Mouse (Mus musculus) olfactory bulb, adult 2 months (tissue): Measurements from ENCODE around the gene Bach2. TPM values are rescaled to one million over a fixed set of nuclear protein-coding genes. Genes with fewer than 3 reads are reported as not detected.

ENCODE experiments used
- H3K27ac ChIP-seq: fragments of 200-500 bp; 2 replicates; pipeline ENCODE4 v1.5.1; 2012; ENCODE audit warnings: low read depth, low read length; ENCODE audit not compliant: insufficient read depth
- H3K4me1 ChIP-seq: fragments of 200-500 bp; 2 replicates; pipeline ENCODE4 v1.6.1; 2012; ENCODE audit warnings: low read length; ENCODE audit not compliant: control insufficient read depth, insufficient read depth
- H3K4me3 ChIP-seq: fragments of 200-500 bp; 2 replicates; pipeline ENCODE4 v1.5.1; 2012; ENCODE audit warnings: mild to moderate bottlenecking, low read depth, low read length, moderate library complexity; ENCODE audit not compliant: insufficient read depth
- CTCF ChIP-seq: fragments of 200-500 bp; IDR thresholded peaks from 2 replicates; pipeline ENCODE4 v1.5.1; 2012; ENCODE audit warnings: low read depth, mild to moderate bottlenecking, low read length, moderate library complexity; ENCODE audit not compliant: insufficient read depth
- POLR2A ChIP-seq: fragments of 200-500 bp; IDR thresholded peaks from 2 replicates; pipeline ENCODE4 v1.6.1; 2012; ENCODE audit warnings: mild to moderate bottlenecking, low read depth, low read length, moderate library complexity; ENCODE audit not compliant: insufficient read depth
- WGBS: fragments of 180-500 bp; shearing (Covaris S2); methylation state at CpG from one replicate; pipeline ENCODE4 v1.1.7; 2018; 5-methylcytosine and 5-hydroxymethylcytosine counted together
- polyA plus RNA-seq: library from polyadenylated mRNA; stranded (reverse); fragments of >200 nt; gene quantifications from 2 replicates; pipeline ENCODE4 v1.2.4, GENCODE M21; 2012; ENCODE audit warnings: low replicate concordance; ENCODE audit not compliant: missing spikeins, insufficient read depth, insufficient read length

Bach2 gene
- polyA plus RNA-seq, 1 experiment, result not detected

DNA sequence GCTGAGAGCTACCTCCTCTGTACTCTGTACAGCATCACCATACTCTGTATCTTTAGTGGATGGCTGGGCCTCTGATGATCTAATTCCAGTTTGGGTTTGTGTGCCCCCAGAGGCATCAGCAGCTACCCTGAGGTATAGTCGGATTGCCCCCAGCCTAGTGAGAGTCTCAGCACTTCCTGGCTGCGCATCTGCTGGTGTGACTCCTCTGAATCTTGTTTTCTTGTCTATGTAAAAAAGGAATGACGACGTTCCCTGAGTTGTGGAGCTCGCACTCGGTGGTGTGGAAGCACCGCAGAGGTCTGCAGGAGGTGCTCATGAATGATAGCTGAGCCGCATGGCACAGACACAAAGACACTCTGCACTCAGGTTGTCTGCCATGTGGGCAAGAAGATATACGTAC, 105.7 kb downstream of the Bach2 start:
- no peak for TF ChIP-seq POLR2A
- TF ChIP-seq CTCF, result no peak
- Histone ChIP-seq H3K27ac (no peak overlapping the region), H3K4me3 (no peak overlapping the region), H3K4me1 (no peaks in the 10 kb centered on the region)
- 92% methylated on average over 9 of the region's 9 CpGs for WGBS

DNA sequence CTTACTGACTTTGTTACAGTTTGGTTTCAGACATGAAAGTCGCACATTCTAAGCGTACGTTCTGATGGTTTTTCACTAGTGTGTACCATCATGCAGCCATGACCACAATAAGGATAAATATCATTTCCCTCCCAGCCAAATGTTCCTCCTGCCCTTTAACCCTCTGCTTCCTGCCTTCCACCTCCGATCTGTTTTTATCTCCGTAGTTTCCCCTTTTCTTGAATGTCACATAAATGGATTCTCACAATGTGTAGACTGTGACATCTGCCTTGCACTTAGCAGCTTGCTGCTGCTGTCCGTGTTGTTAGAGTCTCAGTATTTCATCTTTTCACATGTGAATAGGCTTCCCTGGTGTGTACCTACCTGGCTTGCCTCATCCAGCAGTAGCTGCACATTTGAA, 108.6 kb downstream of the Bach2 start:
- Histone ChIP-seq H3K4me3 (no peak overlapping the region), H3K4me1 (peaks cover 5% of the 10 kb centered on the region), H3K27ac (no peak overlapping the region)
- WGBS, result 92% methylated on average over 6 of the region's 6 CpGs
- no peak for TF ChIP-seq CTCF
- TF ChIP-seq POLR2A, result no peak

DNA sequence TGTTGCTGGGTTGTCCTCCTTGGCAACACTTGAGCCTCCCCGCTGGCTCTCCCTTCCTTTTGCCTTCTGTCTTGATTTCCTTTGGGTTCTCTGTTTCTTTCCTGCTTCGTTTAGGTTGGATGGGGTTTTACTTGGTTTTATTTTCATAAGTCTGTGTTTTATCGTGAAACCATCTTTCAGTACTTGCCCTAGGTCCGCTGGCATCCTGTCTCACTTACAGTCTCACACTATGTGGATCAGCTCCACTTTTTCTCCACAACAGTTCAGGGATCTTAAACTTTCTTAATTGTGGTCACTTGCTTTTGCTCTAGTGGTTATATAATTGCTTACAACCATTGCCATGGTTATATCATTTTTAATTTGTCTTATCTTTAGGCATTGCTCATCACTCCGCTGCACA, 109.1 kb downstream of the Bach2 start:
- no peak overlapping the region for H3K4me3 ChIP-seq
- TF ChIP-seq CTCF, result no peak
- no peak for TF ChIP-seq POLR2A
- H3K27ac ChIP-seq, result no peak overlapping the region
- 84% methylated on average over 5 of the region's 5 CpGs for WGBS
- peaks cover 6% of the 10 kb centered on the region for H3K4me1 ChIP-seq

DNA sequence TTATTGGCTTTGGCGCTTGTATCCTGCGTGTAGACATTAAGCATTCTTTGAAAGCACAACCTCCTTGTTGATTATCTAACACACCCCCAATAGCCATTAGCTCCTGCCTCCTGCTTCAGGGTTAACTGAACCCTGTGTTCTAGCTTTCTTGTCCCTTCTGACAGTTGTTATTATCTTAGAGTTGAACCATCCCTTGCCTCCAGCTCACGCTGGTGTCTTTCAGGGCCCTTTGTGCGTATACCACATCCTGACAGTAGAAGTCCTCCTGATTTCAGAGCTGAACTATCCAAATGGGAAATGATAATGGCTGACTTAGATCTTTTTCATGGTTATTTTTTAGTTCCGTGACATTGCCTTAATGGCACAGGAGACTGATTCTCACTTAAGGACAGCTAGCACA, 110.8 kb downstream of the Bach2 start:
- TF ChIP-seq POLR2A (no peak), CTCF (no peak)
- Histone ChIP-seq H3K27ac (no peak overlapping the region), H3K4me3 (no peak overlapping the region), H3K4me1 (peaks cover 8% of the 10 kb centered on the region)
- 94% methylated on average over 5 of the region's 5 CpGs for WGBS

DNA sequence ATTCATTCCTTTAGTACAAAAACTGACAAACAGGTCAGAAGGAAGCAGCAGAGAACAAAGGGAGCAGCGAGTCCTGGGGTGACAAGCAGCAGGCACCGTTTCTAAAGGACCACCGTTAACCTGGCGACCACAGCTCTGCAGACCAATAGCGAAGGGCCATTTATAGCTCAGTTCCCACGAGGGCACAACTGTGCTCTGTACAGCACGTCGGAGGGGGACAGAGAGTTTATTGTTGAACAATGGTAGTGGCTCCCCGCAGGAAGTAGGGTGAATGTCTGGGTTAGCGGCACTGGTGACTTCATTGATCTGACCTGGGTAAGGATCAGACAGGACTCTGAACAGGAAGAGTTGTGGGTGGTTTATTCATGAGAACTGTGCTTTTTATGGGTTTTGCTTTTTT, 112.6 kb downstream of the Bach2 start:
- H3K27ac ChIP-seq, result no peak overlapping the region
- 36% methylated on average over 10 of the region's 10 CpGs for WGBS

DNA sequence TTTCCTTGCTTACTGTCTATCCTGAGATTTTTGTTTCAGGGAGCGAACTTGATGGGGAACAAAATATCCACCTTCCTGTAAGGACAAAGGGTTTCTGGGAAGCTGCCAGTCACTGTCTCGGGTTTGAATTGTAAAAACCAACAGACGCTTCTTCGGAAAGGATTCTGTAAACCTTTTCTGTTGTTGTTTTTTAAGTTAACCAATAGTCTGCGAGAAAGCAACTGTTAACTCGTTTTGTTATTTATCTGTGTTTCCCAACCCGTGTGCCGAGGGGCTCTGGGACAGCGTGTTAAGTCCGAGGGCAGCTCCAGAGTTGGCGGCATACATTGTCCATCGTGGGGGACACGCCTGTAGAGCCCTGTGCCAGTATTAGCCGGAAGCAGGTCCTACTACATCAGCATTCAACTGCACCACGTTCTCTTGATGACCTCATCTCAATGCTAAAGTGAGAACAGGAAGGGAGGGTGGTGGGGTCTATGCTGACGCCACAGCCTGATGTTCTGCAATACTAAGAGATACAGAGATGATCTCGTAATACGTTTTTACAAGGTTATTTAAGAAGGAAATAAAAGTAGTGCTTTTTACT, 113.2 kb downstream of the Bach2 start:
- Histone ChIP-seq H3K27ac (no peak overlapping the region), H3K4me1 (peaks cover 11% of the 10 kb centered on the region), H3K4me3 (no peak overlapping the region; the same call in 1 of the 2 replicates)
- TF ChIP-seq POLR2A, result no peak
- TF ChIP-seq CTCF, result no peak
- WGBS, result 35% methylated on average over 18 of the region's 18 CpGs

More for the DNA sequence above, 112.6 kb downstream of the Bach2 start:
- TF ChIP-seq CTCF, result no peak
- no peak for TF ChIP-seq POLR2A
- Histone ChIP-seq H3K4me1 (peaks cover 11% of the 10 kb centered on the region), H3K4me3 (no peak overlapping the region)

DNA sequence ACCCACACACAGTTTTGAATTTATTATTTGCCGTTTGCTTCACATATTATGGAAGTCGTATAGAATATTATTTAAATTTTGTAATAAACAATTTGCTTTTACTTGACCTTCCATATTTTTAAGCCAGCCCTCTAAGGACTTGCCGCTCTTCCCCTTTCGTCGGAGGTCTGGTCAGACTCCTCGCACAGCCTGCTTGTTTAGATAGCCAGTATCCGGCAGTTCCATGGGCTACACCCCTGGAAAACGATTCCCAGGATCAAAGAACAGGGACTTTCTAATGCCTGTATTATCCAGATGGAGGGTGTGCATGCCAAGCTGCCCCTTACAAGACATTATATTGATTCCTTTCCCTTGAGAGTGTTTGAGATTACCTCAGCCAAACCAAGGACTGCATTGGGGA, 113.8 kb downstream of the Bach2 start:
- Histone ChIP-seq H3K4me3 (no peak overlapping the region), H3K4me1 (peaks cover 11% of the 10 kb centered on the region), H3K27ac (no peak overlapping the region)
- 80% methylated on average over 8 of the region's 8 CpGs for WGBS
- TF ChIP-seq CTCF (no peak), POLR2A (no peak)

DNA sequence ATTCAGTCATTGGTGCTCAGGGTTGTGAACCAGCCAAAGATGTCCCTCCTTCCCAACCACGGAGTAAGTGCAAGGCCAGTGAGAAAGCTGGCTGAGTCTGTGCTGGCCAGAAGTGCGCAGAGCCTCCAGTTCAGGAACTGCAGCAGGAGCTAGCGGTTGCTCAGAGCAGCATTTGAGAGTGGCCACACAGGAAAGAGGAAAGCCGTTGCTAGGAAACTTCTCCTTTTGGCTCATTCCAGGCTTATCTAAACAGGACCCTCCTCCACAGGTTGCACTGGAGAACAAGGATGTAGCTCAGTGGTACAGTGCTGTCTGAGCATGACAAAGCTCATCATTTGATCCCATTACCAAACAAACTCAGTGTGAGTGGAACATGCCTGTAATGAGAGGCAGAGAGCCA, 114.2 kb downstream of the Bach2 start:
- Histone ChIP-seq H3K27ac (no peak overlapping the region), H3K4me3 (no peak overlapping the region), H3K4me1 (peaks cover 11% of the 10 kb centered on the region)
- 57% methylated on average over 4 of the region's 4 CpGs for WGBS
- TF ChIP-seq POLR2A (no peak), CTCF (no peak)

DNA sequence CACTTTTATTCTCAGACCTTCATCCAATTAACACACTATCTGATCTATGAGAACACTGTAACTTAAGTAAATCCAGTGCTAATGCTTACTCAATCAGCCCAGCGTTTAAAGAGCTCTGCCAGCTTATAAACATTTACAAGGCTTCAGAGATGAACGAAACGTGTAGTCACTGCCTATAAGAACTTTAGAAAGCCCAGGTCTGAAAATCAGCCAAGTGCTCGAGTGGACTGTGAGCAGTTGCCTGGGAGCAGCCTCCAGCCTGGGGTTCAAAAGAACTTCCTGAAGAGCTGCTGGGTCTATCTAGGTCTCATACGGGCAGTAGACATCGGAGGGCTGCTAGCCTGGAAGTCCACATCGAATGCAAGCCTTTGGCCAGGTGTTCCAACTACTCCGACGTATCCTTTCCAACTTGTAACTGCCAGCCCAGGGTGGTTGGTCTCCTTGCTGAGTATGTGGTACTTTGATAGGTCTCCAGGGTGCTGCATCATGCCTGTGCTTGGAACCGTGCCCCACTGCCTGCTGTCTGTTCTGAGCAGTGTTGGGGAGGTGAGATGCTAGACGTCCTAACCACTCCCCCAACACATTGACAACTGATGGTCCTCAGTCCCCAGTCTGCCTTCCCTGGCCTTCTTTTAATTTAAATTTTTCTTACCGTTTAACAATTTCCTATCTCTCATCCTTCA, 117.5 kb downstream of the Bach2 start:
- Histone ChIP-seq H3K4me1 (peaks cover 15% of the 10 kb centered on the region), H3K4me3 (no peak overlapping the region), H3K27ac (no peak overlapping the region)
- TF ChIP-seq CTCF, result no peak
- WGBS, result 72% methylated on average over 12 of the region's 12 CpGs
